Mouse (Mus musculus): ENCODE results near the gene Tnfrsf18. TPM values are rescaled to one million over a fixed set of nuclear protein-coding genes. Genes with fewer than 3 reads are reported as not detected.

Tnfrsf18 gene
- polyA plus RNA-seq, 1 experiment from 2014 or later: 1.7 TPM

GRCm38 (mm10) chr4:156028580-156028979 is 2.6 kb downstream of the Tnfrsf18 start:
- no peak overlapping the region for H3K9ac ChIP-seq (ENCODE audit: low read depth, low read length)
- no peaks in the 10 kb centered on the region for H3K9me3 ChIP-seq (replicated peaks; ENCODE audit: control insufficient read depth, low read length)
- ATAC-seq (replicated peaks; ENCODE audit: insufficient number of reproducible peaks, low FRiP score, low TSS enrichment): no peak
- 0 out of 2 replicates have a peak, but pooled peaks cover 4% of the 10 kb centered on the region for H3K36me3 ChIP-seq (ENCODE audit: control insufficient read depth, insufficient read depth, low read length)
- no peak overlapping the region for H3K27ac ChIP-seq (ENCODE audit: low read depth, low read length)
- peaks cover 22% of the 10 kb centered on the region for H3K4me1 ChIP-seq (ENCODE audit: control insufficient read depth, insufficient read depth, low read length)
- no peak overlapping the region for H3K4me2 ChIP-seq
- H3K27me3 ChIP-seq (ENCODE audit: control insufficient read depth, insufficient read depth, low read length): no peaks in the 10 kb centered on the region
- WGBS (ENCODE audit: insufficient replicate concordance): 84% methylated on average over 7 of the region's 7 CpGs
- H3K4me3 ChIP-seq (ENCODE audit: low read depth, low read length): no peak overlapping the region

DNA sequence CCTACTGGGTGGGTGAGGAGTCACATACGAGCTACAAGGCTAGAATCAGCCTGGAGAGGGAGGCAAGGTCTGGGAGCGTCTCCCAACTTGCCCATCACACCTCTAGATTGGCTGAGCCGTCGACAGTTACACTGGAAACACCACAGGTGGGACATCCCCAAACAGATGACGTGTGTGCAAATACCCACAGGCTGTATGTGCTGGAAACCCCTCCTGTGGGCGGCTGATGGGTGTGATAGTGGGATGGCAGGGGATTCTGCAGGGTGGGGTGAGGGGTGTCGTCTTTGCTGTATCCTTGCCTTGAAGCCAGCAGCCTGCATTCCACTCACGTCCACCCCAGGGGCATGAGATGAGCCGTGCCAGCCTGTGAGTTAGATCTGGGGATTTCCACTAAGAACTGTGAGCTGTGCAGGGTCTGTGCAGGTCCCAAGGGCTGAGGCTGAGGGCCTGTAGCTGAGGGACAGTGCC is 4.7 kb downstream of the Tnfrsf18 start:
- no peaks in the 10 kb centered on the region for H3K9me3 ChIP-seq (replicated peaks; ENCODE audit: control insufficient read depth, low read length)
- 53% methylated on average over 9 of the region's 9 CpGs for WGBS (ENCODE audit: insufficient replicate concordance)
- H3K4me3 ChIP-seq (ENCODE audit: low read depth, low read length): peak overlapping the region; percentile 57
- no peak overlapping the region for H3K27ac ChIP-seq (ENCODE audit: low read depth, low read length)
- 0 out of 2 replicates have a peak, but pooled peaks cover 4% of the 10 kb centered on the region for H3K36me3 ChIP-seq (ENCODE audit: control insufficient read depth, insufficient read depth, low read length)
- peaks cover 22% of the 10 kb centered on the region for H3K4me1 ChIP-seq (ENCODE audit: control insufficient read depth, insufficient read depth, low read length)
- H3K27me3 ChIP-seq (ENCODE audit: control insufficient read depth, insufficient read depth, low read length): peaks cover 18% of the 10 kb centered on the region
- ATAC-seq (replicated peaks; ENCODE audit: insufficient number of reproducible peaks, low FRiP score, low TSS enrichment): no peak
- peak overlapping the region; percentile 73 for H3K9ac ChIP-seq (ENCODE audit: low read depth, low read length)
- peak overlapping the region; percentile 60 for H3K4me2 ChIP-seq

GRCm38 (mm10) chr4:156031255-156031592 is 5.3 kb downstream of the Tnfrsf18 start:
- no peak for ATAC-seq (replicated peaks; ENCODE audit: insufficient number of reproducible peaks, low FRiP score, low TSS enrichment)
- H3K27me3 ChIP-seq (ENCODE audit: control insufficient read depth, insufficient read depth, low read length): peaks cover 23% of the 10 kb centered on the region
- H3K4me3 ChIP-seq (ENCODE audit: low read depth, low read length): peak overlapping the region; percentile 57
- 8% methylated on average over 7 of the region's 7 CpGs for WGBS (ENCODE audit: insufficient replicate concordance)
- H3K27ac ChIP-seq (ENCODE audit: low read depth, low read length): peak overlapping the region; percentile 91
- H3K4me1 ChIP-seq (ENCODE audit: control insufficient read depth, insufficient read depth, low read length): peaks cover 17% of the 10 kb centered on the region
- H3K9ac ChIP-seq (ENCODE audit: low read depth, low read length): peak overlapping the region; percentile 73
- 0 out of 2 replicates have a peak, but pooled peaks cover 4% of the 10 kb centered on the region for H3K36me3 ChIP-seq (ENCODE audit: control insufficient read depth, insufficient read depth, low read length)
- no peaks in the 10 kb centered on the region for H3K9me3 ChIP-seq (replicated peaks; ENCODE audit: control insufficient read depth, low read length)
- peak overlapping the region; percentile 60 for H3K4me2 ChIP-seq

DNA sequence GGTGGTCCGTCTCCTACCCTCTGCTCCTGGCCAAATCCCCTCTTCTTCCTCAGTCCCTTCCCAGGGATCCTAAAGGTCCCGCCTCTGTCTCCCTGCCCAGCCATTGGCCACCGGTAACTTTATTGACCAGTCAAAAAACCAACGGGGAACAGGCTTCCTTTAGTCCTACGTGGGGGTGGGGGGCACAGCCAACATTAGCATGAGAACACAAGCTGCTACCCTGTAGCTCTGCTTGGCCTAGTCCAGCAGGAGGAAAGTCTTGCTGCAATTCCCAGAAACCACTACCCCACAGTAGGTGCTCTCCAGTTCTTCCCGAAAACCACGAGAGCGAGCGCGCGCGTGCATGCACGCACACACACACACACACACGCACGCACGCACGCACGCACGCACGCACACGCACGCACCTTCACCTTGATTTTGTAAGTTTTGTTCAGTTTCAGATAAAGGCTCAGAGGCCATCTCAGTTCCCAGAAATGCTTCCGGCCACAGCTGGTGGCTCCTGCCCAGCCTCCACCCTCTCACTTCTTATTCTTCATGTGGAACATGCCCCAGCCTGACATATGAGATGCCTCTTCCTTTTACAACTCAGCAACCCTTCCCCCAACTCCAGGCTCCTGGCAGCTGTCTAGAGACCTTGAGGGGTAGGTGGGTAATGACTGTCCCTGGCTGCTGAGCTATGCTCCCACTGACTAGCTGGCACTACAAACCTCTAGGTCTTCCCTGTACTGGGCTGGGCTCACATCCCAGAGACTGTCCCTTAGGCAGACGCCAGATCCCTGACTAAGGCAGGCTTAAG is 5.8 kb downstream of the Tnfrsf18 start:
- Histone ChIP-seq H3K27me3 (ENCODE audit: control insufficient read depth, insufficient read depth, low read length) (peaks cover 27% of the 10 kb centered on the region), H3K4me1 (ENCODE audit: control insufficient read depth, insufficient read depth, low read length) (peaks cover 15% of the 10 kb centered on the region)
- WGBS (ENCODE audit: insufficient replicate concordance): 2% methylated on average over 24 of the region's 24 CpGs

GRCm38 (mm10) chr4:156032856-156033255 is 6.9 kb downstream of the Tnfrsf18 start:
- WGBS (ENCODE audit: insufficient replicate concordance): 87% methylated on average over 4 of the region's 4 CpGs
- Histone ChIP-seq H3K36me3 (ENCODE audit: control insufficient read depth, insufficient read depth, low read length) (0 out of 2 replicates have a peak, but pooled peaks cover 3% of the 10 kb centered on the region), H3K27me3 (ENCODE audit: control insufficient read depth, insufficient read depth, low read length) (peaks cover 27% of the 10 kb centered on the region), H3K9ac (ENCODE audit: low read depth, low read length) (no peak overlapping the region), H3K4me2 (no peak overlapping the region), H3K27ac (ENCODE audit: low read depth, low read length) (no peak overlapping the region), H3K4me1 (ENCODE audit: control insufficient read depth, insufficient read depth, low read length) (peaks cover 15% of the 10 kb centered on the region), H3K4me3 (ENCODE audit: low read depth, low read length) (no peak overlapping the region), H3K9me3 (replicated peaks; ENCODE audit: control insufficient read depth, low read length) (no peaks in the 10 kb centered on the region)
- no peak for ATAC-seq (replicated peaks; ENCODE audit: insufficient number of reproducible peaks, low FRiP score, low TSS enrichment)

More for the DNA sequence above, 5.8 kb downstream of the Tnfrsf18 start:
- Histone ChIP-seq H3K27ac (ENCODE audit: low read depth, low read length) (peak overlapping the region; percentile 91), H3K4me2 (peak overlapping the region; percentile 60), H3K9me3 (replicated peaks; ENCODE audit: control insufficient read depth, low read length) (no peaks in the 10 kb centered on the region), H3K9ac (ENCODE audit: low read depth, low read length) (peak overlapping the region; percentile 73), H3K36me3 (ENCODE audit: control insufficient read depth, insufficient read depth, low read length) (0 out of 2 replicates have a peak, but pooled peaks cover 4% of the 10 kb centered on the region), H3K4me3 (ENCODE audit: low read depth, low read length) (peak overlapping the region; percentile 57)
- peak; percentile 73 for ATAC-seq (replicated peaks; ENCODE audit: insufficient number of reproducible peaks, low FRiP score, low TSS enrichment)

DNA sequence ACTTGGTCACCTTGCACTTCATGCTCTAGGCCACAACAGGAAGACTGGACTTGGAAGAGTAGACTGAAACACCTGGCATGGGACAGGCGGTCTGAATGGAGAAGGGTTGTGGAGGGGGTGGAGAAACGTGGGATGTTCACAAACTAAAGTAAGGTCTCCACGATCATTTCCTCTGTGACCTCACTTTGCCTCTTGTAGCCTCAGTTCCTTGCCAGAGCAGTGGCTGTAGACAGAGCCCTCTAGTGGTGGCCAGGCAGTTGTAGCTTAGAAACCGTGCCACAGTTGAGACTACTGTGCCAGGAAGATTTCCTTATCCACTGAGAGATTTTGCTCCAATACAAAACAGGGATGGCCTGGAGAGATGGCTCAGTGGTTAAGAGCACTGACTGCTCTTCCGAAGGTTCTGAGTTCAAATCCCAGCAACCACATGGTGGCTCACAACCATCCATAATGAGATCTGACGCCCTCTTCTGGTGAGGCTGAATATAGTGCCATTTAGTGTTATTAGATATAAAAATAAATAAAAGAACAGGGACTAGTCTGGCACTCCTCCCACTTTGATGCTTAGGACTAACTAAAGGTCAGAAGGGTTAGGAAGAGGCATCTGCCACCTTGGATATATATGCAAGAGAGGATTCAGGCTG is 7.6 kb downstream of the Tnfrsf18 start:
- Histone ChIP-seq H3K27ac (ENCODE audit: low read depth, low read length) (no peak overlapping the region), H3K9me3 (replicated peaks; ENCODE audit: control insufficient read depth, low read length) (no peaks in the 10 kb centered on the region), H3K36me3 (ENCODE audit: control insufficient read depth, insufficient read depth, low read length) (no peaks in the 10 kb centered on the region), H3K4me1 (ENCODE audit: control insufficient read depth, insufficient read depth, low read length) (peaks cover 15% of the 10 kb centered on the region), H3K27me3 (ENCODE audit: control insufficient read depth, insufficient read depth, low read length) (peaks cover 29% of the 10 kb centered on the region), H3K4me3 (ENCODE audit: low read depth, low read length) (no peak overlapping the region), H3K9ac (ENCODE audit: low read depth, low read length) (no peak overlapping the region), H3K4me2 (no peak overlapping the region)
- 46% methylated on average over 6 of the region's 6 CpGs for WGBS (ENCODE audit: insufficient replicate concordance)
- ATAC-seq (replicated peaks; ENCODE audit: insufficient number of reproducible peaks, low FRiP score, low TSS enrichment): no peak

DNA sequence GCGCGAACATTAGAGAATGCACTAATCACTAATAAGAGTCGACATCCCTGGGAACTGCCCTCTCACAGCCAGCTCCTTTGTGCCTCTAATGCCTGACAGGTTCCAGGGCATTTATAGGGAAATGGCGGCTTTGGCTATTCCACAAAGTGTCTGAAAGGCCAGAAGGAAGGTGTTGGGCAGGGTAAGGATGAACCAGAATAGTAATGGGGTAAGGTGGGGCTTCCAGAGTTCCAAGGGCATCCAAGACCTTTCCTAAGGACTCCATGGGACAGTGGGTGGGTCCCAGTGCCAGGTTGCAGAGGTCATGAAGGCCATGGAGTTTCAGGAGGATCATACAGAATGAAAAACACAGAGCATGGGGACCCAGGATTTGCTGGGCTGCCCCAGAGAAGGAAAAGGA is 8.3 kb downstream of the Tnfrsf18 start:
- Histone ChIP-seq H3K9ac (ENCODE audit: low read depth, low read length) (no peak overlapping the region), H3K9me3 (replicated peaks; ENCODE audit: control insufficient read depth, low read length) (no peaks in the 10 kb centered on the region), H3K4me2 (no peak overlapping the region), H3K4me3 (ENCODE audit: low read depth, low read length) (peak overlapping the region; percentile 29; the same call in 1 of the 2 replicates), H3K27ac (ENCODE audit: low read depth, low read length) (no peak overlapping the region), H3K36me3 (ENCODE audit: control insufficient read depth, insufficient read depth, low read length) (no peaks in the 10 kb centered on the region), H3K27me3 (ENCODE audit: control insufficient read depth, insufficient read depth, low read length) (peaks cover 29% of the 10 kb centered on the region), H3K4me1 (ENCODE audit: control insufficient read depth, insufficient read depth, low read length) (peaks cover 15% of the 10 kb centered on the region)
- no peak for ATAC-seq (replicated peaks; ENCODE audit: insufficient number of reproducible peaks, low FRiP score, low TSS enrichment)
- WGBS (ENCODE audit: insufficient replicate concordance): 67% methylated on average over 4 of the region's 4 CpGs

GRCm38 (mm10) chr4:156034901-156035300 is 8.9 kb downstream of the Tnfrsf18 start:
- H3K4me1 ChIP-seq (ENCODE audit: control insufficient read depth, insufficient read depth, low read length): peaks cover 15% of the 10 kb centered on the region
- ATAC-seq (replicated peaks; ENCODE audit: insufficient number of reproducible peaks, low FRiP score, low TSS enrichment): no peak
- H3K27ac ChIP-seq (ENCODE audit: low read depth, low read length): no peak overlapping the region
- no peak overlapping the region for H3K9ac ChIP-seq (ENCODE audit: low read depth, low read length)
- peaks cover 29% of the 10 kb centered on the region for H3K27me3 ChIP-seq (ENCODE audit: control insufficient read depth, insufficient read depth, low read length)
- no peaks in the 10 kb centered on the region for H3K36me3 ChIP-seq (ENCODE audit: control insufficient read depth, insufficient read depth, low read length)
- peak overlapping the region; percentile 29 for H3K4me3 ChIP-seq (ENCODE audit: low read depth, low read length)
- 7% methylated on average over 25 of the region's 25 CpGs for WGBS (ENCODE audit: insufficient replicate concordance)
- H3K9me3 ChIP-seq (replicated peaks; ENCODE audit: control insufficient read depth, low read length): no peaks in the 10 kb centered on the region
- H3K4me2 ChIP-seq: peak overlapping the region; percentile 60

All from heart, embryonic 11.5 days (tissue).